Mouse (Mus musculus) lung, postnatal 14 days (tissue): ENCODE results near the gene Gapt.
"Not testable (repeated sequence)": the region's sequence is repeated elsewhere in the genome, so short reads cannot be mapped to it uniquely, and the experiment has no call there.

Experiments used
- DNase-seq: peaks from one replicate; pipeline ENCODE4 v3.0.0; 2021

Gapt gene

DNA sequence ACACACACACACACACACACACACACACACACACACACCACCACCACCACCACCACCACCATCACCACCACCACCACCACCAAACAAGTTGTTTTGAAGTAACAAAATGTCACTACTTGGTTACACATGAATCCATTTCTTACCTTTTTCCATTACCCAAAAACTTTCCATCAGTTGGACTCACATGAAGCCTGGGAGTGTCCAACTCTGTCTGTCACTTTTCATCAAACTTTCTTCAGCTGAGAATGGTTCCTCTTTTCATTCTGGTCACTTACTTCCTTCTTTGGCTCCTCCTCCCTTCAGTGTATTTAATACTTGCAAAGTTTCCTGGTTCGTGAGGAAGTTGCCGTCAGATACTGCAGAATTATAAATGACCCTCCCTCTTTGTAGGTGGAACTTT is at the start of gene Gapt:
Gapt (minus strand) TSS at position 259 of the 400 bp plus-strand sequence.
- no peak for DNase-seq

DNA sequence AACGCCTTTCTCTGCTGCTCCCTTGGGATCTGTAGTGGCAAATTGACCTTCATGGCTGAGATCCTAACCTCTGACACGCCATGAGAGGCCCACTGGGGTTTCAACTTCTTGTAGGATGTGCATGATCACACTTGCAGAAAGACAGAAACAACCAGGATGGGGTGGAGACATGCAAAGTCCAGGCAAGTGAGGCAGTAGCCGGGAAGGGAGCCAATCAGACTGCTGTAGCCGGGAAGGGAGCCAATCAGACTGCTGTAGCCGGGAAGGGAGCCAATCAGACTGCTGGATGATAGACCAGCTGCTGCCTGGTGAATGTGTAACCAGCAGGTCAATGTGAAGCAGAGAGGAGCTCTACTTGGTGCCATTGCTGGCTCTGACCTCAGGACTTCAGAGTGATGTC is 49.2 kb upstream of the Gapt start:
- peak; percentile 27 for DNase-seq

DNA sequence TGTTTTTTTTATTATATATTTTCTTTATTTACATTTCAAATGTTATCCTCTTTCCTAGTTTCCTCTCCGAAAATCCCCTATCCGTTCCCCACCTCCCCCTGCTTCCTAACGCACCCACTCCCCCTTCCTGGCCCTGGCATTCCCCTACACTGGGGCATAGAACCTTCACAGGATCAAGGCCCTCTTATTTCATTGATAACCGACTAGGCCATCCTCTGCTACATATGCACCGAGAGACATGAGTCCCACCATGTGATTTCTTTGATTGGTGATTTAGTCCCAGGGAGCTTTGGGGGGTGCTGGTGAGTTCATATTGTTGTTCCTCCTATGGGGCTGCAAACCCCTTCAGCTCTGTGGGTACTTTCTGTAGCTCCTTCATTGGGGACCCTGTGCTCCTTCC is 47.7 kb upstream of the Gapt start:
- DNase-seq: not testable (repeated sequence)

GRCm38 (mm10) chr13:110404059-110404458 is 47.1 kb upstream of the Gapt start:
- no peak for DNase-seq

DNA sequence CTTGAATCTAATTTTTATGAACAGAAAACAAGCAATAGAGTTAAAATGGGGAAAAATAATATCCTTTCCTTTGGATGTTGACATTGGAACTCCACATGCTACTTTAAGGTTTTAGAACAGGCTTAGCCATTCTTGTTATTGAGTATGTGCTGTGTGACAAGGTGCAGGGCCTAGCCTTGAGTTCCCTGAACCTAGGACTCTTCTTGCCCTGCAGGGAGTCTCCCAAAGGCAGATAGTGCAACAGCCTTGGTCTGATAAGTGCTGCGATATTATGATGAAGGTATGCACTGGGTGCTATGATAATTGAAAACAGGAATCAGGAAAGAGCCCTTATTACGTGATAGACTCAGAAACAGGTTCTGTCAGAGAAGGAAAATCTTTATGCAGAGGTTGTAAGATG is 44.9 kb upstream of the Gapt start:
- DNase-seq: no peak

- DNase-seq: no peak
These were observed 44.4 kb upstream of the Gapt start for GRCm38 (mm10) chr13:110401443-110401842.

DNA sequence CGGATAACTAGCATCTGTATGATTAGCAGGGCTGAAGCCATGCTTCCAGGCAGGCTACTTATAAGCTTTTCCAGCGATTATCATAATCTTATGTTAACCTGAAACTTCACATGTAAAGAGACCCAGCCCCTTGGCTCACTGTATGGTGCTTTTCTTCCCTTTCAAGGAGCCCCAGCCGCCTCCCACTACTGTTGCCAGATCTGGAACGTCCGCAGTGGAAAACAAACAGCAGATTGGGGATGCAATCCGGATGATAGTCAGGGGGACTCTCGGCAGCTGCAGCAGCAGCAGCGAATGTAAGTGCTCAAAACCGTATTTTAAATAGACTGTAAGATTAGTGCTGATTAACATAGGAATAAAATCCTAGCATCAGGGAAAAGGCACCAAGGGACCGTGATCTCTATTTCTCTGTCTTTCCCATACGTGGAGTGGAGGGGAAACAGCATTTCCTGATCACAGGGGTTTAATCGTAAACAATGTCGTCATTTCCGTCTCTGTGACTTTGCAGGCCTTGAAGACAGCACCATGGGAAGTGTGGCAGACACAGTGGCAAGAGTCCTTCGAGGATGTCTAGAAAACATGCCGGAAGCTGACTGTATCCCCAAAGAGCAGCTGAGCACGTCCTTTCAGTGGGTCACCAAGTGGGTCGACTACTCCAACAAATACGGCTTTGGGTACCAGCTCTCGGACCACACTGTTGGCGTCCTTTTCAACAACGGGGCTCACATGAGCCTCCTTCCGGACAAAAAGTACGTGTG is 41.7 kb upstream of the Gapt start:
- peak; percentile 35 for DNase-seq

- peak; percentile 23 for DNase-seq
These were observed 40.8 kb upstream of the Gapt start for GRCm38 (mm10) chr13:110397750-110398149.

DNA sequence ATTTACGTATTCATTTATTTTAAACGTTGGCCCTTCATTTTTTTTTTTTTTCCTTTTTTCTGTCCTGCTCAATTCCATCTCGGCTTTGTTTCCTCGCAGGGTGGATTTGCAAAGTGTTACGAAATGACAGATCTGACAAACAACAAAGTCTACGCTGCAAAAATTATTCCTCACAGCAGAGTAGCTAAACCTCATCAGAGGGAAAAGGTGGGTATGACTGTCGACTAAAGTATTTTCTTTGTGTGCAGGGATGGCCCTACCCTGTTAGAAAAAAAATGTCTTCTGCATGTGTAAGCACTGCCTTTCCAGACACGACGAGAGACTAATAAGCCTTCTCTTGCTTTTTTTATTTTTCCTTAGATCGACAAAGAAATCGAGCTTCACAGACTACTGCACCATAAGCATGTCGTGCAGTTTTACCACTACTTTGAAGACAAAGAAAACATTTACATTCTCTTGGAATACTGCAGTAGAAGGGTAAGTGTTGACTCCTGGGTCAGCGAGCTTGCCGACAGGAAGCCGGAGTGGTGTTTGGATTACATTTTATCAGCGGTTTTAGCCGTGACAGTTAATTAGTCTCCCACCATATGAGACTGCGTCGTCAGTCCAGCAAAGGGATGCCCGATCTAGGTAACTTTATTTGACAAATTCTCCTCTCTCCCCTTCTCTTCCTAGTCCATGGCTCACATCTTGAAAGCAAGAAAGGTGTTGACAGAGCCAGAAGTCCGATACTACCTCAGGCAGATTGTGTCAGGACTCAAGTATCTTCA is 39.1 kb upstream of the Gapt start:
- peak; percentile 16 for DNase-seq

DNA sequence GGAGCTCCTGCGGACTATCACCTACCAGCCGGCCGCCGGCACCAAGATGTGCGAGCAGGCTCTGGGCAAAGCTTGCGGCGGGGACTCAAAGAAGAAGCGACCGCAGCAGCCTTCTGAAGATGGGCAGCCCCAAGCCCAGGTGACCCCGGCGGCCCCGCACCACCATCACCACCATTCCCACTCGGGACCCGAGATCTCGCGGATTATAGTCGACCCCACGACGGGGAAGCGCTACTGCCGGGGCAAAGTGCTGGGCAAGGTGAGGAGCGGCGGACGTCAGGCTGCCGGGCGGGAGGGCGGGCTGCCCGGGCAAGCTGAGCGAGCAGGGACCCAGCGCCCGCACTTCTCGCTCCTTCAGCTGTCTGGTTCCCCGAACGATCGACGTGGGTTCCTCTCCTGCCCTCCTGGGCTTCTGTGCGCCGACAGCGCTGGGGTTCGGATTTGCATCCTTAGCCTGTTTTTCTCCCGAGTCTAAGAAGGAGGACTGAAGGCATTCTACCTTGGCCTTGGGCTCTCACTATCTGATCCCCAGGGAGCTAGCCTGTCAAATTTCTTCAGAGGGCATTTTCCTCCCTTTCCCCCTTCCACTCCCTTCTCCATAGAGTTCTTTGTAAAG is 38.3 kb upstream of the Gapt start:
- DNase-seq: peak; percentile 40

DNA sequence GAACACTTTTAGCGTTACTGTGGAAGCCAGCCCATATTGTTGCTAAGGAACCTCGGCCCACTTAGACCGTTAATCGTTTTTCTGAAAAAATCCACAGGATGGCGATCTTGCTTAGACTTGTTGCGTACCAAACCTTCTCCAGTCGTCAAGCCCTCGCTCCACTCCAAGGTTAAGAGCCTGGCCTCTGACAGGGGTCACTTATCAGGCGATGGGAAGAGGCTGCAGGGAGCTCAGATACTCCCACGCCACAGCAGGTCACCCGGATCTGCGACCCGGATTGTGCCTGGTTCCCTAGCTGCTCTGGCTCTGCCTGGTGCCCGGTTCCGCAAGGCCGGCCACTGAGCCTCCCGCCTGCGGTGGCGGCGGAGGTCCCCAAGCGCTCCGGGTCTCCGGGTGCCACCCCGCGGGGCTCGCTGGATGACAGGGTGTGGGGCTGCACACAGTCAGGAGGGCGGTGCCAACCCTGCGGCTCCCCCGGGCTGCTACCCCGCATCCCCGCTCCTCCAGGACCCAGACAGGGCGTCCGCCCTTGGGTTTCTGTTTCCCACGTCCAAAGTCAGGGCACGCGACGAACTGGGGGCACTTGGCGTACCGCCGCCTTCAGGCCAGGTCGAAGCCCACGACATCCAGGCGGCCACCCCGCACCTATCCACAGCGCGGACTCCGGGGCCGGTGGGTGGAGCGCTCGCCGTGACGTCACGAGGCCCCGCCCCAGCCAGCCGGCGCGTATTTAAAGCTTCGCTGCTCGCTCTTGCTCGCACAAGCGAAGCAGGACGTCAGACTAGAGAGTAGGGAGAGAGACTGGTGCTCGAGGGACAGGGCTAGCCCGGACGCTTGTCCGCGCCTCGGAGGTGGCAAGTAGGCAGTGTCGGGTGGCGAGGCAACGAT is 37.5 kb upstream of the Gapt start, which contains the start of gene Plk2:
Plk2 (plus strand) TSS at position 756 of the 888 bp plus-strand sequence.
- DNase-seq: peak; percentile 98

DNA sequence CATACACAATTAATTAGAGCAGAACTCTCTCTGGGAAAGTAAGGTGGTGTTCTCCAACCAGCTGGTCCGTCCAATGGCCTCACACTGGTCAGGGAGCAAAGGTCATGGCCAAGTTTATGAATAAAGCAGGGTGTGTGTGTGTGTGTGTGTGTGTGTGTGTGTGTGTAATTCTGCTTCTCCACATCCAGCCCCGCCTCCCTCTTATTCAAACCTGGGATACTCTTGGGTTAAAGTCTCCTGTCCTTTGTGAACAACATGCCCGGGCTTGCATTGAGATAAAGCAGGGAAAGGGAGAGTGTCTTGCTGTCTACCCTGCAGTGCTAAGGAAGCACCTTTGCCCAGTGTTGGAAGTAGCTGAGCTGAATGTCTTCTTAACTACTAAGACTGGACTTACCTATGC is 35.6 kb upstream of the Gapt start:
- DNase-seq: no peak

DNA sequence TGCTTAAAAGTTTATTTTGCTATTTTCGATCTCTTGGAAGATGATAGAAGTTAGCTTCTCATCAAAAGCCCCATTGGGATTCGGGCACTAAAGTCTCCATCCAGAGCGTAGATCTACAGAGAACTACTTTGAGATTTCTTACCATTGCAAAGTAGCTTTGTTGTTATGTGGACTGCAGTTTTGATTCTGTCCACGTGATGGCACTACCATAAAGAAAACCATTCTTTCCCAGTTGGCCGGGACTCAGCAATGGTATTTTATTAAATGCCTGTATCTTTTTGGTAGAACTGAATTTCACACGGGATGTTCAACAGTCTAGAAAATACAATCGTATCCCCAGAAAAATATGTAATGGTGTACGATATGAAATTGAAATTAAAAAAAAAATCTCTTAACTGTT is 35.2 kb upstream of the Gapt start:
- DNase-seq: peak; percentile 82

DNA sequence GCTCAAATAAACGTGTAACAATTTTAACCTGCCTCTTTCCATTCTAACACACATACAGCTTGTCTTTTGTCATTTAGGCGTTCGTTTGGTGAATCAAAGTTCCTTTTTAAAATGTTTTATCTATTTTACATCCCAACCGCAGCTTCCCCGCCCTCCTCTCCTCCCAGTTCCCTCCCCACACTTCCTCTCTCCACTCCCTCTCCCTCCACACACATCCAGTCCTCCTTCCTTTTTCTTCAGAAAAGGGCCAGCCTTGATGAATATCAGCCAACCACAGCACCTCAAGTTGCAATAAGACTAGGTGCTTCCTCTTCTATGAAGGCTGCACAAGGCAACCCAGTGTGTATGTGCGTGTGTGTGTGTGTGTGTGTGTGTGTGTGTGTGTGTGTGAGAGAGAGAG is 27.5 kb upstream of the Gapt start:
- no peak for DNase-seq

DNA sequence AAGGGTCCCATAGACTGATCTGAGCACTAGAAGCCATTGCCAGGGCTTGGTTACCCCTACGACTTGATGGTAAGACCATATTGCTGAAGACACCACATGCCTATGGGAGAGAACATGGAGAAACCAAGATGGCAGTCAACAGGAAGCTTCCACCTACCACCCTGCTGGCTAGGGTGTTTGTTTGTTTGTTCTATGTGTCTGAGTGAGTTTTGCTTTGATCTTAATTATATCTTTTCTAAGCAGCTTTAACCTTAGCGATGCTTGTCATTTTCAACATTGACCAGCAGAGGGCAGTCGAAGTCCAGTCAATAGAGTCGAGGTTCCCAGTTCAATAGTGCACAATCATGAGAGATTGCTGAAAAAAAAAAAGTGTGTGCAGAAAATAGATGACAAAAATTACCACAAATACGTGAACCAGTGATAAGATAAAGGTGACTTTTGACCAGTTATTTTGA is 25.5 kb upstream of the Gapt start:
- peak; percentile 43 for DNase-seq

DNA sequence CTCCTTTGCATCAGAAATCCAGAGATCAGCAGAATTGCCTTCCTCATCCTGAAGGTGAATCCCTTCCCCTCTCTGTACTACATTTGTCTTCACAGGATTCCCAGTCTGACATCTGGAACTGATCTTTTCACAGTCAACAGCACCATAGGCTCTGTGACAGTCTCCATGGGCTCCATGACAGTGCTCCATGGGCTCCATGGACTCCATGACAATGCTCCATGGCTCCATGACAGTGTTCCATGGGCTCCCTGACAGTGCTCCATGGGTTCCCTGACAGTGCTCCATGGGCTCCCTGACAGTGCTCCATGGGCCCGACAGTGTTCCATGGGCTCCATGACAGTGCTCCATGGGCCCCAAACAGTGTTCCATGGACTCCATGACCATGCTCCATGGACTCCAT is 12.7 kb upstream of the Gapt start:
- DNase-seq: no peak

DNA sequence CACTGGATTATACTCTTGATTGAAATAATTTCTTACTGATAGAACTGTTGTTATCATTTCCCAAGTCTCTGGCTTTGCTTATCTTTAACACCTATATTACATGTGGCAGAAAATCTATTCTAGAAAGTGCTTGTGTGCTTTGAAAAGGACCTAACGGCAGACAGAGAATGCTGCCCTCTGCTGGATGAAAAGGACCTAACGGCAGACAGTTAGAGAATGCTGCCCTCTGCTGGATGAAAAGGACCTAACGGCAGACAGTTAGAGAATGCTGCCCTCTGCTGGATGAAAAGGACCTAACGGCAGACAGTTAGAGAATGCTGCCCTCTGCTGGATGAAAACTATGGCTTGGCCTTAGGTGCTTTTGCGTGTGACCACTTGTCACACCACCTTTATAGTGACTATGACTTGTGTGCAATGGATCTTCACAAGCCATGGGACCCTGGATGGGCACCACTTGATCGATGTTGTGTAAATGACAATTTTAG is 11.6 kb upstream of the Gapt start:
- peak; percentile 75 for DNase-seq

DNA sequence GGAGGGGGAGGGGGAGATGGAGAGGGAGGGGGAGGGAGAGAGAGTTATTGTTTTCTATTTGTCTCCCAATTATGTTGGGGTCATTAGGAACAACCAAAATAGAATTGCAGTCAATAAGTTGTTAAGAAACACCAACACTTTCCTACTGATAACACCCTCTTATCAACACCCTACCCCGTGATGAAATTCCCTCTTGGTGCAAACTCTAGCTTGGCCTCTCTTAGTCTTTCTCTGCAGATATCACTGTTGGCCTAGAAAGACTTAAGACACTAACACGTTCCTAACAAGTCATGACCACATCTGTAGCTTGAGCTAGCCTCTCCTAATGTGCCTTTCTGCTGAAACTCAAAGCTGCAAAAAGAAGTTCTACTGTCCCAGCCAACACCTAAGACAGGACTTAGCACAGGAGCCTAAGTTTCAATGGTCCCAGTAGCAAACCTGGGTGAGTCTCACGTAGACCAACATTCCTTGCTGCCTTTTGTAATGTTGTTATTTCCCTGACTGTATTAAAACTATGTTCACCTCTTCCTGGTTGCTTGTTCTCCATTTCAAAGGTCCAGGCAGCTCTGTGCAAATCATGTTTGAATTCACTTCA is 11.1 kb upstream of the Gapt start:
- DNase-seq: no peak

DNA sequence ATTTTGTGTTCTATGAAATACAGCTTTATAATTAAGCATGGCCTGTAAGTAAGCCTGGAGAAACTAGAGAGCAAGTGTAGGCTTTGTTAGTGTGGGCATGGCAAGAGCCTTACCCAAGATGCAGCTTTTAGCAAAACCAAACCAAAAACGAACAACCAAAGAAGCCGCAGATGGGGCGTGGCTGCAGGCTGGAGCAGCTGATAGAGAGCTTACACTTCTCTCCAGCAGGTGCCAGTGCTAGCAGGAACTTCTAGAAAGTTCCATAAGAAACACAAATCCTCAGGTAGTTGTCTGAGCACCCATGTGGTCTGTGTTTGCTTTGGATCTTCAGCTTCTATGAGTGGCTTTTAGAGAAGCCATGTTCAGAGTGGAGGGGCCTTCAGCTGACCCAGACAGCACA is 9.5 kb upstream of the Gapt start:
- no peak for DNase-seq

DNA sequence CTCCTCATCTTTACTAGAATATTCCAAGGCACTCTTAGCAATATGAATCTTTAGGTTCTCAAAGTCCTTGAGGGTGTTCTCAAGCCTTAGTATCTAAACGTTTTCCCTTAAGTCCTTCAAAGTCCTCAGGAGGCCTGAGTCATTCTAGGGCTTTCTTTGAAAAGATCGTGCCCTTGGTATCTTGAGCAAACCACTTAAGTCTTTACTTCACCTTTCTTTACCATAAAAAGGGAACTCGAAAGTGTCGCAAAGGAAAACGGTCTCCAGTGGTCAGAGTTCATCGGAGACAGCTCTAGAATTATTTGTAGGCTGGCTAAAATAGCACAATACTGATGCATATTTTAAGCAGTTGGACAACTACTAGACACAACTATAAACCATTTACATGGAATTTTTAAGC is 6.7 kb upstream of the Gapt start:
- DNase-seq: no peak

DNA sequence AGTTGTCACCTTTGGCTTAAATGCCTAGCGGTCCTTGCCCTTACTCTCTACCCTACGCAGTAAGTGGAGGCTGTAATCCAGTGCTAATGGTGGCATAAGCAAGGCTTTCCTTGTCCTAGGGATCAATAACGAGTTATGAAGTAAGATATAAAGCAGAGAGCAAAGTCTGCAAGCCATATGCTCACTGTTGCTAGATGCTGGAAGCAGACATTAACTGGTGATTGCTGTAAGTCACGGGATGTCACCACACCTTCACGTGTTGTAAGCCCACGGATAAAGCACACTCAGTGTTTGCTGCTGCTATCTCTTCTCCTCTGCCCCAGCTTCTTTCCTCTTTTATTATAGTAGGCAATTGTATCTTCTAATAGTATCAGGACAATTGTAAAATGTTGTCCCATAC is 5.9 kb downstream of the Gapt start:
- no peak for DNase-seq

- DNase-seq: no peak
These were observed 10.3 kb downstream of the Gapt start for GRCm38 (mm10) chr13:110346707-110347106.
